Mouse (Mus musculus) embryonic stem cell, embryonic (primary cell): ENCODE measurements at regions not wholly inside any gene's neighbourhood (a gene's known extent, or its start where the extent isn't known, plus 50 kb on each side); places are given as distances from the start of the nearest gene placed in this dataset.

Experiments
- CTCF ChIA-PET, 4 experiments: fragments of 300-600 bp in 2 of 4; fragments of 350-600 bp in 2 of 4; sonication (Branson Sonifier 250); formaldehyde crosslinking; loops; one replicate each; lab custom pipeline; 2022; ENCODE audit warnings: inconsistent platforms in 2 of 4; lab: Charles Lee
- POLR2A ChIA-PET, 4 experiments: fragments of 300-600 bp in 2 of 4; fragments of 350-600 bp in 2 of 4; sonication (Branson Sonifier 250); formaldehyde crosslinking; loops; one replicate each; lab custom pipeline; 2022; ENCODE audit warnings: antibody characterized with exemption in 4 of 4, inconsistent platforms in 1 of 4; lab: Charles Lee

GRCm38 (mm10) chr10:30132243-30132642 is 68.1 kb downstream of the Cenpw start:
- ChIA-PET POLR2A (no interaction called here), CTCF (no interaction called here)

GRCm38 (mm10) chr10:30110341-30110740 is 90.0 kb downstream of the Cenpw start:
- POLR2A ChIA-PET = no interaction called here

DNA sequence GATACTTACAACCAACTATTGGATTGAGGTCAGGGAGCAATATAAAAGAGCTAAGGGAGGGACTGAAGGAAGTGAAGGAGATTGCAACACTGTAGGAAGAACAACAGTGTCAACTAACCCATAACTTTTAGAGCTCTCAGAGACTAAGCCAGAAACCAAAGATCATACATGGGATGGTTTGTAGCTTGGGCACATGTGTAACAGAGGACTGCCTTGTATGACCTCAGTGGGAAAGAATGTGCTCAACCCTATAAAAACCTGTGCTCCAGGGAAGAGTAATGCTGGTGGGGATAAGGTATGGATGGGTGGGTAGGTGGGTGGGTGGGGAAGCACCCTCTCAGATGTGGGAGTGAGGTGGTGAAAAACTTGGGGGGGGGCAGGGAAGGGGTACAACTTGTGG is 97.9 kb downstream of the Cenpw start:
- ChIA-PET CTCF (no interaction called here), POLR2A (no interaction called here)

More at GRCm38 (mm10) chr10:30110341-30110740, 90.0 kb downstream of the Cenpw start:
- CTCF ChIA-PET = no interaction called here

DNA sequence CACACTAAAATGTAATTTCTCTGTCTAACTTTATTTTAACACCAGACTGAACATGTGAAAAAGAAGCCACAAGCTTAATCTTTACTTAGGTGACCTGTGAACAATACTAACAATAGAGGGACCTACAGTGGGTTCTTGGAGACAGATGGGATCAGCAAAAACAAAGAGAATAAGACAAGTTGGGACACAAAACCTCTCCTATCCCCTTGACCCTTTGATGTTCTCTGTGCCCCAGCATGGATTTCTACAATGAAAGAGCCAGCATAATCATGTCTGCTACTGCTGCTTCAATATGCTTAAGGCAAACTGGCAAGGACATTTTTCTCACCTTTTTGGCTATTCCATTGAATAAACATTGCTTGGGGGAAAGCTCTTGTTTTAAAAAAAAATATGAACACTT is 105.8 kb downstream of the Cenpw start:
- CTCF ChIA-PET = no interaction called here
- POLR2A ChIA-PET = no interaction called here

GRCm38 (mm10) chr10:30091549-30091948 is 108.8 kb downstream of the Cenpw start:
- ChIA-PET CTCF (no interaction called here), POLR2A (interaction anchor here in 1 of 4 experiments (0.7 kb wide), 1 partner anchor 123 kb away, joined by 3 read pairs; no protein-coding TSS in a partner anchor)

DNA sequence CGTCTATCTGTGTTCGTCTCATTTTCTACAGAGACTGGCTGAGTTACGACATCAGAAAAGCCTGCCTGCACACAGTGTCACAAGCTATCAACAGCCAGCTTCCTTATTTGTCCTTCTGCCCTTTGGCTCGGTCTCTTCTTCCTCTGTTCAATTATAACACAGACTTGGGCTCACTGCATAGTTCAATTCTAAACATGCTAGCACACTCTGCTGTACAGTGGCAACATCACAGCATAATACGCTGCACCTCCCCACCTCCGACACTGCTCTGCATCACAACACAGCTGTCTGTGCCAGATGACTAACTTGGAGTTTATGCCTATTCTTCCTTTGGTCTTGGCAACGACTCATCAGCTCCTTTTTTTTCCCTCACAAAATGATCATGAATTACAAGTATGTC is 111.0 kb downstream of the Cenpw start:
- POLR2A ChIA-PET = no interaction called here

GRCm38 (mm10) chr10:30085059-30085458 is 115.3 kb downstream of the Cenpw start:
- POLR2A ChIA-PET = no interaction called here

More for the DNA sequence above, 111.0 kb downstream of the Cenpw start:
- CTCF ChIA-PET = no interaction called here

DNA sequence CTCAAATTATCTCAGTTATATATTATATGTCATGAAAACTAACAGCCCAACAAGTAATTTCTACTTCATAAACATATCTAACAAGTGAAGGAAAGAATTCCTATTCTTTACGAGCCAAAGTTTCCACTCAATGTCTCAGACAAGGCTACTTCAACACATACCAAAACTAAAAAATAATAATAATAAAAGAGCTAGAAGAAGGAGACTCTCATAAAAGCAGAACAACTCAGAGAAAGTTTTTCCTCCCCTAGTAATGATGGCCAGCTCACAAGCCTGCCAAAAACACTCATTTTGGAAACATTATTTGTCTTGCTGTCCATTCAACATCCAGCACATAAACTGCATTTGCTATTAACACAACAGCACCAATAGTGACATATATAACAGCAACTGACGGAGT is 133.7 kb downstream of the Cenpw start:
- CTCF ChIA-PET = no interaction called here
- POLR2A ChIA-PET = no interaction called here

More at GRCm38 (mm10) chr10:30085059-30085458, 115.3 kb downstream of the Cenpw start:
- CTCF ChIA-PET = no interaction called here

DNA sequence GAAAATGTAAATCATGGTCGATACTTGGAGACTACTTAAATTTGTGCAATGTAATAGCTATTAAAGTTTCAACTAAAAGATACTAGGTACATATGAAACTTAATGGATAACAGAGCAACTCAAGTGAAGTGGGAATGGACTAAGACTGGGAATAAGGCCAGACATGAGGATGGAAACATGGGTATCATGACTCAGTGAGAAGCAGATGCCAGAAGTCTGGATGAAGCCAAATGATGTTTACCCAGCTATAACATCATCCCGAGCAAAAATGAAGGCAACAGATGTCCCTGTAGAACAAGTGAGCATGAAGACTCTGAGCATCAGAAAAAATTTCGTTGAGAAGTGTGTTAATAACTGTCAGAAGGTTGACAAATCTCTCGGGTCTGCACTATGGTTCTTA is 169.7 kb downstream of the Cenpw start:
- ChIA-PET CTCF (interaction anchor here in 1 of 4 experiments (0.7 kb wide), 1 partner anchor 177 kb away, joined by 3 read pairs; no protein-coding TSS in a partner anchor), POLR2A (no interaction called here)

DNA sequence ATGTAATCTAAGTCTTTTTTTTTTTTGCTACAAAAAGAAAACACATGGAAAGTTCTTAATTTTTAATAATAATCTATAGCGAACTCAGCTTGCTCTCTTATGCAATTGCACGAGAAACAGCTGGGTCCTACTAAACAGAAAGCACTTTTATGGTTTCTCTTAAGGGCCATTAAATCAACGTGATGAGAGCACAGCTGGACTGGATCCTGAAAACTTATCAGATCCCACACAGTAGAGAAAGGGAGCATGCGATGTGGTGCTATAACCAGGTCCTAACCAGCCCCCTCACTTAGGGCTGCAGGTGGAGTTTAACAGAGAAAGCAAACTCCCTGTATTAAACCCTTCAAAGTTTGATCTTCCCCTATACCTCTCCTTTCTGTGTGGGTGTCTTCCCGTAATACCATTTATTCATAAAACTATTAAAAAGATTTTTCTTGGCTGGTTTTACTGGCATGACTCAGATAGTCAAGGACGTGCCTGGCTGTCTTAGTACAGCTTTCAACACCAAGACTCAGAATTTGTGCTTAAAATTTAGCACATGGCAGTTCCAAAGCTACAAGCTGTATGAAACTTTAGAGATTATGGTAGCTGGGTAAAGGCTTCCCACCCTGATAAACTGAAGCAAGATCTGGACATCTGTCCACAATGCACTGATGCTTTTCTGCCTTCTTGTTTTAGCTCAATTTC is 197.3 kb downstream of the Cenpw start:
- ChIA-PET POLR2A (no interaction called here), CTCF (no interaction called here)

- CTCF ChIA-PET = no interaction called here
- POLR2A ChIA-PET = no interaction called here
These were observed 199.5 kb downstream of the Cenpw start for GRCm38 (mm10) chr10:30000836-30001235.

GRCm38 (mm10) chr10:29981539-29981938 is 218.8 kb downstream of the Cenpw start:
- ChIA-PET POLR2A (no interaction called here), CTCF (no interaction called here)
